Mouse (Mus musculus) E14TG2a.4 (cell line): ENCODE measurements at regions not wholly inside any gene's neighbourhood (a gene's known extent, or its start where the extent isn't known, plus 50 kb on each side); places are given as distances from the start of the nearest gene placed in this dataset.

Experiments used
- H3K27me3 ChIP-seq: 2 replicates; pipeline ENCODE4 v1.6.1; 2014; ENCODE audit warnings: low read length, control low read depth; ENCODE audit not compliant: insufficient read depth
- H3K36me3 ChIP-seq: 2 replicates; pipeline ENCODE4 v1.6.1; 2014; ENCODE audit warnings: low read length, control low read depth; ENCODE audit not compliant: insufficient read depth
- H3K4me1 ChIP-seq: replicated peaks from 2 replicates; pipeline ENCODE4 v1.6.1; 2014; ENCODE audit warnings: low read depth, low read length, control low read depth
- H3K4me3 ChIP-seq: replicated peaks from 2 replicates; pipeline ENCODE4 v1.5.1; 2014; ENCODE audit warnings: mild to moderate bottlenecking, low read length
- H3K9me3 ChIP-seq: 2 replicates; pipeline ENCODE4 v1.6.1; 2014; ENCODE audit warnings: low read length, control low read depth
- CTCF ChIP-seq: conservative IDR thresholded peaks from 2 replicates; pipeline ENCODE4 v1.5.1; 2014; ENCODE audit warnings: low read length
- NANOG ChIP-seq: IDR thresholded peaks from 2 replicates; pipeline ENCODE4 v1.6.1; 2014; ENCODE audit warnings: borderline replicate concordance, low read length, mixed read lengths
- POU5F1 ChIP-seq: IDR thresholded peaks from 2 replicates; pipeline ENCODE4 v1.6.1; 2014; ENCODE audit warnings: low read length, borderline replicate concordance

- H3K4me3 ChIP-seq, result no peak overlapping the region
- H3K4me1 ChIP-seq, result 0 out of 2 replicates have a peak, but pooled peaks cover 3% of the 10 kb centered on the region
- H3K27me3 ChIP-seq, result peaks cover 10% of the 10 kb centered on the region
- no peaks in the 10 kb centered on the region for H3K9me3 ChIP-seq
- H3K36me3 ChIP-seq, result no peaks in the 10 kb centered on the region
- TF ChIP-seq POU5F1 (no peak), NANOG (no peak), CTCF (0 out of 2 replicates have a peak, but pooled peaks have one; percentile 10)
These were observed 60.0 kb upstream of the Topaz1 start for GRCm38 (mm10) chr9:122687170-122687569.

GRCm38 (mm10) chr9:122691879-122692278 is 55.3 kb upstream of the Topaz1 start:
- Histone ChIP-seq H3K27me3 (peaks cover 7% of the 10 kb centered on the region), H3K9me3 (no peaks in the 10 kb centered on the region), H3K36me3 (no peaks in the 10 kb centered on the region), H3K4me3 (no peak overlapping the region), H3K4me1 (0 out of 2 replicates have a peak, but pooled peaks cover 9% of the 10 kb centered on the region)
- TF ChIP-seq POU5F1 (no peak), CTCF (peak; percentile 68)

- Histone ChIP-seq H3K4me3 (no peak overlapping the region), H3K4me1 (0 out of 2 replicates have a peak, but pooled peaks cover 9% of the 10 kb centered on the region)
- TF ChIP-seq CTCF (no peak), NANOG (no peak), POU5F1 (no peak)
These were observed 51.4 kb upstream of the Topaz1 start for GRCm38 (mm10) chr9:122695724-122696123.

More at GRCm38 (mm10) chr9:122695724-122696123, 51.4 kb upstream of the Topaz1 start:
- no peaks in the 10 kb centered on the region for H3K36me3 ChIP-seq
- H3K27me3 ChIP-seq, result peaks cover 12% of the 10 kb centered on the region
- H3K9me3 ChIP-seq, result no peaks in the 10 kb centered on the region
